Mouse (Mus musculus): ENCODE data around the gene Btnl2. TPM values are rescaled to one million over a fixed set of nuclear protein-coding genes. Genes with fewer than 3 reads are reported as not detected.

The Btnl2 gene
- polyA plus RNA-seq, 1 experiment from 2014 or later = not detected

GRCm38 (mm10) chr17:34340619-34341402, 13.8 kb upstream of the Btnl2 start:
- no peaks in the 10 kb centered on the region for H3K9me3 ChIP-seq (ENCODE audit: control insufficient read depth, low read length)
- no peak for ATAC-seq (replicated peaks; ENCODE audit: low FRiP score)
- H3K9ac ChIP-seq (ENCODE audit: low read length) = no peak overlapping the region
- DNase-seq (ENCODE audit: low spot score) = no peak
- H3K27ac ChIP-seq (ENCODE audit: low read depth, low read length) = no peak overlapping the region
- H3K4me1 ChIP-seq (replicated peaks; ENCODE audit: control insufficient read depth, insufficient read depth, low read length) = no peaks in the 10 kb centered on the region
- H3K36me3 ChIP-seq (ENCODE audit: control insufficient read depth, insufficient read depth, low read length) = no peaks in the 10 kb centered on the region
- H3K27me3 ChIP-seq (ENCODE audit: control insufficient read depth, insufficient read depth, low read length) = no peaks in the 10 kb centered on the region
- WGBS = 59% methylated on average over 3 of the region's 3 CpGs
- no peak overlapping the region for H3K4me2 ChIP-seq (ENCODE audit: low read depth, low read length, severe bottlenecking)
- H3K4me3 ChIP-seq (ENCODE audit: low read depth, low read length) = no peak overlapping the region

GRCm38 (mm10) chr17:34344882-34345281, 9.7 kb upstream of the Btnl2 start:
- Histone ChIP-seq H3K9me3 (ENCODE audit: control insufficient read depth, low read length) (no peaks in the 10 kb centered on the region), H3K4me1 (replicated peaks; ENCODE audit: control insufficient read depth, insufficient read depth, low read length) (no peaks in the 10 kb centered on the region), H3K36me3 (ENCODE audit: control insufficient read depth, insufficient read depth, low read length) (no peaks in the 10 kb centered on the region), H3K4me3 (ENCODE audit: low read depth, low read length) (no peak overlapping the region), H3K27ac (ENCODE audit: low read depth, low read length) (no peak overlapping the region), H3K9ac (ENCODE audit: low read length) (no peak overlapping the region), H3K27me3 (ENCODE audit: control insufficient read depth, insufficient read depth, low read length) (no peaks in the 10 kb centered on the region), H3K4me2 (ENCODE audit: low read depth, low read length, severe bottlenecking) (no peak overlapping the region)
- WGBS = 82% methylated on average over 4 of the region's 4 CpGs
- DNase-seq (ENCODE audit: low spot score) (no peak), ATAC-seq (replicated peaks; ENCODE audit: low FRiP score) (no peak)

GRCm38 (mm10) chr17:34345486-34345885, 9.1 kb upstream of the Btnl2 start:
- H3K4me2 ChIP-seq (ENCODE audit: low read depth, low read length, severe bottlenecking) = no peak overlapping the region
- H3K36me3 ChIP-seq (ENCODE audit: control insufficient read depth, insufficient read depth, low read length) = no peaks in the 10 kb centered on the region
- H3K4me3 ChIP-seq (ENCODE audit: low read depth, low read length) = no peak overlapping the region
- no peak overlapping the region for H3K27ac ChIP-seq (ENCODE audit: low read depth, low read length)
- WGBS = 88% methylated on average over 7 of the region's 7 CpGs
- H3K9ac ChIP-seq (ENCODE audit: low read length) = no peak overlapping the region
- ATAC-seq (replicated peaks; ENCODE audit: low FRiP score) = no peak
- no peak for DNase-seq (ENCODE audit: low spot score)
- no peaks in the 10 kb centered on the region for H3K27me3 ChIP-seq (ENCODE audit: control insufficient read depth, insufficient read depth, low read length)
- H3K9me3 ChIP-seq (ENCODE audit: control insufficient read depth, low read length) = no peaks in the 10 kb centered on the region
- no peaks in the 10 kb centered on the region for H3K4me1 ChIP-seq (replicated peaks; ENCODE audit: control insufficient read depth, insufficient read depth, low read length)

- ATAC-seq (replicated peaks; ENCODE audit: low FRiP score) = no peak
- no peaks in the 10 kb centered on the region for H3K4me1 ChIP-seq (replicated peaks; ENCODE audit: control insufficient read depth, insufficient read depth, low read length)
These were observed 8.6 kb upstream of the Btnl2 start for GRCm38 (mm10) chr17:34346041-34346440.

GRCm38 (mm10) chr17:34347606-34348308, 6.9 kb upstream of the Btnl2 start:
- no peak overlapping the region for H3K4me3 ChIP-seq (ENCODE audit: low read depth, low read length)
- no peaks in the 10 kb centered on the region for H3K27me3 ChIP-seq (ENCODE audit: control insufficient read depth, insufficient read depth, low read length)
- DNase-seq (ENCODE audit: low spot score) (no peak), ATAC-seq (replicated peaks; ENCODE audit: low FRiP score) (no peak)
- WGBS = 66% methylated on average over 6 of the region's 6 CpGs
- no peak overlapping the region for H3K4me2 ChIP-seq (ENCODE audit: low read depth, low read length, severe bottlenecking)
- H3K4me1 ChIP-seq (replicated peaks; ENCODE audit: control insufficient read depth, insufficient read depth, low read length) = no peaks in the 10 kb centered on the region
- no peak overlapping the region for H3K9ac ChIP-seq (ENCODE audit: low read length)
- H3K36me3 ChIP-seq (ENCODE audit: control insufficient read depth, insufficient read depth, low read length) = no peaks in the 10 kb centered on the region
- no peaks in the 10 kb centered on the region for H3K9me3 ChIP-seq (ENCODE audit: control insufficient read depth, low read length)
- H3K27ac ChIP-seq (ENCODE audit: low read depth, low read length) = no peak overlapping the region

More at GRCm38 (mm10) chr17:34346041-34346440, 8.6 kb upstream of the Btnl2 start:
- no peak for DNase-seq (ENCODE audit: low spot score)
- Histone ChIP-seq H3K27ac (ENCODE audit: low read depth, low read length) (no peak overlapping the region), H3K4me3 (ENCODE audit: low read depth, low read length) (no peak overlapping the region), H3K9ac (ENCODE audit: low read length) (no peak overlapping the region), H3K27me3 (ENCODE audit: control insufficient read depth, insufficient read depth, low read length) (no peaks in the 10 kb centered on the region), H3K9me3 (ENCODE audit: control insufficient read depth, low read length) (no peaks in the 10 kb centered on the region), H3K4me2 (ENCODE audit: low read depth, low read length, severe bottlenecking) (no peak overlapping the region), H3K36me3 (ENCODE audit: control insufficient read depth, insufficient read depth, low read length) (no peaks in the 10 kb centered on the region)
- 85% methylated on average over 3 of the region's 3 CpGs for WGBS

- no peak for ATAC-seq (replicated peaks; ENCODE audit: low FRiP score)
- Histone ChIP-seq H3K4me1 (replicated peaks; ENCODE audit: control insufficient read depth, insufficient read depth, low read length) (no peaks in the 10 kb centered on the region), H3K9me3 (ENCODE audit: control insufficient read depth, low read length) (no peaks in the 10 kb centered on the region), H3K4me3 (ENCODE audit: low read depth, low read length) (no peak overlapping the region), H3K27me3 (ENCODE audit: control insufficient read depth, insufficient read depth, low read length) (no peaks in the 10 kb centered on the region), H3K27ac (ENCODE audit: low read depth, low read length) (no peak overlapping the region), H3K36me3 (ENCODE audit: control insufficient read depth, insufficient read depth, low read length) (no peaks in the 10 kb centered on the region), H3K4me2 (ENCODE audit: low read depth, low read length, severe bottlenecking) (no peak overlapping the region), H3K9ac (ENCODE audit: low read length) (no peak overlapping the region)
- WGBS = 6% methylated on average over 4 of the region's 4 CpGs
- DNase-seq (ENCODE audit: low spot score) = peak; percentile 83
These were observed 5.2 kb upstream of the Btnl2 start for GRCm38 (mm10) chr17:34349429-34349828.

GRCm38 (mm10) chr17:34354940-34355339, 318 bp downstream of the Btnl2 start:
- WGBS = 96% methylated on average over 1 of the region's 1 CpGs
- Histone ChIP-seq H3K4me2 (ENCODE audit: low read depth, low read length, severe bottlenecking) (no peak overlapping the region), H3K9ac (ENCODE audit: low read length) (no peak overlapping the region), H3K27ac (ENCODE audit: low read depth, low read length) (no peak overlapping the region), H3K36me3 (ENCODE audit: control insufficient read depth, insufficient read depth, low read length) (no peaks in the 10 kb centered on the region), H3K4me1 (replicated peaks; ENCODE audit: control insufficient read depth, insufficient read depth, low read length) (no peaks in the 10 kb centered on the region), H3K27me3 (ENCODE audit: control insufficient read depth, insufficient read depth, low read length) (no peaks in the 10 kb centered on the region), H3K9me3 (ENCODE audit: control insufficient read depth, low read length) (no peaks in the 10 kb centered on the region), H3K4me3 (ENCODE audit: low read depth, low read length) (no peak overlapping the region)
- DNase-seq (ENCODE audit: low spot score) = no peak
- ATAC-seq (replicated peaks; ENCODE audit: low FRiP score) = no peak

GRCm38 (mm10) chr17:34362954-34363546, 8.4 kb downstream of the Btnl2 start:
- no peak overlapping the region for H3K9ac ChIP-seq (ENCODE audit: low read length)
- 87% methylated on average over 15 of the region's 15 CpGs for WGBS
- H3K4me1 ChIP-seq (replicated peaks; ENCODE audit: control insufficient read depth, insufficient read depth, low read length) = no peaks in the 10 kb centered on the region
- H3K4me2 ChIP-seq (ENCODE audit: low read depth, low read length, severe bottlenecking) = no peak overlapping the region
- no peak overlapping the region for H3K27ac ChIP-seq (ENCODE audit: low read depth, low read length)
- H3K36me3 ChIP-seq (ENCODE audit: control insufficient read depth, insufficient read depth, low read length) = no peaks in the 10 kb centered on the region
- H3K27me3 ChIP-seq (ENCODE audit: control insufficient read depth, insufficient read depth, low read length) = no peaks in the 10 kb centered on the region
- no peak for ATAC-seq (replicated peaks; ENCODE audit: low FRiP score)
- H3K4me3 ChIP-seq (ENCODE audit: low read depth, low read length) = no peak overlapping the region
- no peak for DNase-seq (ENCODE audit: low spot score)
- no peaks in the 10 kb centered on the region for H3K9me3 ChIP-seq (ENCODE audit: control insufficient read depth, low read length)

Data from forebrain, embryonic 11.5 days (tissue).